Mouse (Mus musculus): ENCODE measurements at regions not wholly inside any gene's neighbourhood (a gene's known extent, or its start where the extent isn't known, plus 50 kb on each side); places are given as distances from the start of the nearest gene placed in this dataset.

DNA sequence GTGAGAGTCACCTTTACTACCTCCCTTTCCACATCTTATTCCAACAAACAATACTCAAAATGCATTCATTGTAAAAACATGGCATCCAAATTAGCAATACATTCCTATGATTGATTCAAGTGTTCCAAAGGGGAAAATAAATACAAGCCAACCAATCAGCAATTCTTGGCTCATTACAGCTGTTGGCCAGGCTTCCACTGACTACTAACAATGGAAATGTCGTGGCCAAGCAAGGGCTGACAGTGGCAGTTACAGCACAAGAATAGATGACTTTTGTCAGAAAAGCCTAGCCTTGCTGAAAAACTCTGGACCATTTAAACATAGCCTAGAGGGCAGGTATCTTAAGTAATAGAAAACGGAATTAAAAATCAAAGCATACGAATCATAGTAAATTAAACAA, 148.8 kb upstream of the Ift57 start:
- TF ChIP-seq EP300 (IDR thresholded peaks at IDR 0.05; ENCODE audit: low read depth), result no peak
- TF ChIP-seq CTCF (IDR thresholded peaks at IDR 0.05; ENCODE audit: low read depth), result no peak
